Mouse (Mus musculus) fibroblast of lung, adult 2 months (primary cell): ENCODE measurements around the gene Lrrc45.
"Not testable (repeated sequence)": the region's sequence is repeated elsewhere in the genome, so short reads cannot be mapped to it uniquely, and the experiment has no call there.

Source experiments
- DNase-seq: peaks from one replicate; pipeline ENCODE4 v3.0.0-alpha.2; 2011; ENCODE audit warnings: low read depth

The Lrrc45 gene

DNA sequence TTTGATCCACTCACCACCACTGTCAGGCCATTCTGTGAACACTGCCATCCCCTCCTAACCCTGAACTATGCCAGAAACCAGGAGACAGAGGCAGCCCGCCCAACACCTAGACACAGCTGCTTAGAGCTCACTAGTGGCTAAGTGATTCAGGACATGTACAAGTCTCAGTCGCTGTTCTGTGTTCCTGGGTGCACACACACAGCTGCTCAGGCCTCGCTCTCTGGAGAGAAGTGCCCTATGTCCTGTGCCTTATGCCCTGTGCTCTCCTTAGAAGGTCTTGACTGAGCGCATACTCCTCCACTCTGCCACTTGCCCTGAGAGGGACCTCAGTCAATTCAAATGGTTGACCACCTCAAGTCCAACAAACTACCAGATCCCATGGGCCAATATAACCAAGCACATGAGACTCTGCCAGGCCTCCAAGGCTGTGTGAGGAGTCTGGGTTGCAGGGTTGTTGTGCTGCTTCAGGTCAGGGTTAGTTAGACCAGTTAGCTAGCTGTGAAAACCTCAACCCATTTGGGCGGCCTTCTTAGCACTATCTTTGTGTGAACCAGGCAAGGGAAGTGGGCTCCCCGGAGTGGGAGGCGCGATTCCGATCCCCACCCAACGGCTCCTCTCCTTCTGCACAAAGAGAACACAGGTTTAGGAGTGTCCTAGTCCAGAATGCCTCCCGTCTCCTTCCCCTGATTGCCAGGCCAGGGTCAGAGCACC lies 15.0 kb downstream of the Lrrc45 start:
- no peak for DNase-seq

DNA sequence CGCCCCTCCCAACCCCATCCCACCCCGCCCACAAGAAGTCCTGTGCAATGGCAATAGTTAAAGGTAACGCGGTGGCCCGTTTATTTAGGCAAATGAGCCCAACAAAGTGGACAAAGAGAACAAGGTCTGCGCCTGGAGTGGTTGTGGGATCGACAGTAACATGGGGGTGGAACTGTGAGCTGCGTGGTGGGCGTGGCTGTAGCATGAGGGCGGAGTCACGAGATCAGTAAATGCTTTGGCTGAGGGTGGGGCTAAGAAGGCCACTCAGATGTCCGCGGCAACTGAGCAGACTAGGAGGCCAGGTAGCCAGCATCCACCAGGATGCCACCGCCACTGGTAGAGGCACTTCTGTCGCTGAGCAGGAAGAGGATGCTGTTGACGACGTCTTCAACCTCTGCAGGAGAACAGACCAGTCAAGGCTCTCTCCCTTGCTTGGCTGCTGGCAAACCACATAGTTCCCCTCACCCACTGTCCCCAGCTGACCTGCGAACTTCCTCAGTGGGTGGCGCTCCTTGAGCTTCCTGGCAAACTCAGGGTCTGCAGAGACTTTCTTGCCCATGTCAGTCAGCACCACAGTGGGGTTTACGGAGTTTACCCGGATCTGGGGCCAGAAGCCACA lies 15.8 kb downstream of the Lrrc45 start:
- not testable (repeated sequence) for DNase-seq

GRCm38 (mm10) chr11:120730331-120730870 lies 16.7 kb downstream of the Lrrc45 start:
- DNase-seq: no peak

DNA sequence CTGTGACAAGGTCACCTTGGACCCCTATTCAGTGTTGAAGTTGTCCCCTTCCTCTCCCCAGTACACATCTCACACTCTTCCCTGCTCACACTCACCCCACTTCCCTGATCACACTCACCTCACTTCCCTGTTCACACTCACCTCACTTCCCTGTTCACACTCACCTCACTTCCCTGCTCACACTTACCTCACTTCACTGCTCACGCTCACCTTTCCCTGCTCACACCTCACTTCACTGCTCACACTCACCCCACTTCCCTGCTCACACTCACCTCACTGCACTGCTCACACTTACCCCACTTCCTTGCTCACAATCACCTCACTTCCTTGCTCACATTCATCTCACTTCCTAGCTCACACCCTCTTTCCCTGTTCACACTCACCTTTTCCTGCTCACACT lies 17.7 kb downstream of the Lrrc45 start:
- no peak for DNase-seq

DNA sequence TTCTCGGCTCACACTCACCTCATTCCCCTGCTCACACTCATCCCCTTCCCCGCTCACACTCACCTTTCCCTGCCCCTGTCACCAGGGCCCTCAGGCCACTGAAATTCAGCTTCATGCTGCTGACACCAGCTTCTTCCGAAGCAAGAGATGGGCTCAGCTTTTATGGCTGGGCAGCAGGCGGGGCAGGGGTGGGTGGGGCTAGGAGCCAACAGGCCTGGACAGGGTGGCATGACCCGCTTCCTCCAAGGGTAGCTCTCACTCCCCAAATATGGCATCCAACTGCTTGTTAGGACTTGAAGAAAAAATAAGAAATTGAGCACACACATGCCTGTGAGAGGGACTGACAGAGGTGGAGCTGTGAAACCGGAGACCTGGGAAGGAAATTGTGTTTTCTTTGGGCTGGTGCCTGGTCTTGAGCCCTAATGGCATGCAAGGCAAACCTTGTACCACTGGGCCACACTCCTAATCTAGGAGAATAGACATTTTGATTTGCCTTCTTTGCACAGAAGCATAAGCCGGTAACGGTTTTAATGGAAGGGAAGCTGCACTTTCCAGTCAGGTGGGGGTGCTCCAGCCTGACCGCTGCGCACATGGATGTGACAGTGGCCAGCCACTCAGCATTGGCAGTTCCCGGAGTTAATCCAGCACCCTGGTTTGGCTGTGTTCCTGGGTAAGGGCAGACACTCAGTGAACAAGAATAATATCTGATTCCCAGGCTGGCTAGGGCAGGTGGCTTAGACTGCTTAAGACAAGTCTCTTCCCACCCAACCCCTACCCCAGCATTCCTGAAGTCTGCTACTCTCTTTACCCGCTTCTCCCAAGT lies 18.3 kb downstream of the Lrrc45 start, which contains the start of gene Cbr2:
Gene Cbr2 (minus strand): TSS at position 257 of the 823 bp plus-strand sequence.
- peak; percentile 87 for DNase-seq

DNA sequence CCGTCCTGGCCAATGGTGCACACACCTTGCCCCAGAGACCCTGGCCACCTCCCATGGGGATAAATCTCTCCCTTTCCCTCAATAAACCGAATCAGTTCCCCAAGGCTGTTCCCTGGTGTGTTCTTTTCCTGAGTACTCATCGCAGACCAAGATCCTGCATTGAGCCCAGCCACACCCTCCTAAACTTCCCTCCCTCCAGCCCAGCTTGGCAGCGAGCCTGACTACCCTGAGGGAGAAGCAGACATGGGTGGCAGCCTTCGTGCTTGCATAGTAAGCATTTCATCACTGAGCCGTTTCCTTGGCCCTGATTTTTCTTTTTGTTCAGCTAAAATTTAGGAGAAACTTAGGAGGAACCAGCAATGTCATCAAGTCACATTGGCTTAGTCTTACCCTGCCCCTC lies 19.8 kb downstream of the Lrrc45 start:
- no peak for DNase-seq

DNA sequence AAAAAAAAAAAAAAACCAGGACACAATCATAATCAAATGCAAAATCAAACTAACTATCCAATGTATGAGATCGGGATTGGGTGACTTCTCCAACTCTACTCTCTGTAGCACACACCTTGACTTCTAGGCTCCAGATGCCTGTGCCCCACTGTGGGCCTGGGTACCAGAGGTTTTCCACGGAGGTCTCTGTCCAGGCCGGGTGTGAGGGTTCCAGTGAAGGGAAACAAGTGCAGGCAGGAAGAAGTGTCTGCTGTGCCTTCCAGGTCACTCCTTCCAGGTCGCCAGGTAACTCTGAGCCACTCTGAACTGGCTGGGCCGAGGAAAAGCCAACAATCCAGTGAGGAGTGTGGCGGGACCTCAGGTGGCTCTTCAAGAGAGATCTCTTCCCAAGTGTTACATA lies 22.7 kb downstream of the Lrrc45 start:
- DNase-seq: no peak

GRCm38 (mm10) chr11:120740981-120741380 lies 27.3 kb downstream of the Lrrc45 start:
- DNase-seq: no peak

GRCm38 (mm10) chr11:120744121-120744701 lies 30.5 kb downstream of the Lrrc45 start:
- DNase-seq: no peak

DNA sequence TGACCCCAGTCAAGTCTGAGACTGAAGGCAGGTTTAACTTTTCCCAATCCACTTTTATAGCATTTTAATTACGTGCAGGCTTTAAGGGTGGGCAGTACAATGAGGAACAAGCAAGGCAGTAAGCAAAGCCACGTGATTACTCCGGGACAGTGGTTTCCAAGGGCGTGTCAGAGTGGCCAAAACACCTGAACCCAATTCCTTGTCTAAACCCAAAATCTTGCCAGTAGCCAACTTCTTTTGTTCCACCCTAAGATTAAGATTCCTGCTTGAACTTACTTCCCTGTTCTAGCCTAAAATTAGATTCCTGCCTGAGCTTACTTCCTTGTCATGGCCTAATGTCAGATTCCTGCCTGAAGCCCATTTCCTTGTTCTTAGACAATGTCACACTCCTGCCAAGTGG lies 34.2 kb downstream of the Lrrc45 start:
- DNase-seq: no peak

DNA sequence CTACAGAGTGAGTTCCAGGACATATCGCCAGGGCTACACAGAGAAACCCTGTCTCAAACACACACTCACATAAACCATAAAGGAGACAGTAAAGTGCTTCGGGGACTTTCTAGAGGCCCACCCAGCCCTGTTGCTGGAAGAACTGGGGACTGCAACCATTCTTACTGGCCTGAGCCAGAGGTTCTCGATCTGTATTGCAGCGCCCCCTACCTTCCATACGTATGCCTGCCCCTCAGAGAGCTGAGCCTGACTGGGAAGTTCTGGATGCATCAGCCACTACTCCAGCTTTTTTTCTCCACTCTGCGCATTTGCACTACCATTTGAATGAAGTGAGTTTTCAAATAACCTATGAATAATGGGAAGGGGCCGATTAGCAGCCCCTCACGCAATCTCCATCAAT lies 35.7 kb downstream of the Lrrc45 start:
- DNase-seq: no peak

DNA sequence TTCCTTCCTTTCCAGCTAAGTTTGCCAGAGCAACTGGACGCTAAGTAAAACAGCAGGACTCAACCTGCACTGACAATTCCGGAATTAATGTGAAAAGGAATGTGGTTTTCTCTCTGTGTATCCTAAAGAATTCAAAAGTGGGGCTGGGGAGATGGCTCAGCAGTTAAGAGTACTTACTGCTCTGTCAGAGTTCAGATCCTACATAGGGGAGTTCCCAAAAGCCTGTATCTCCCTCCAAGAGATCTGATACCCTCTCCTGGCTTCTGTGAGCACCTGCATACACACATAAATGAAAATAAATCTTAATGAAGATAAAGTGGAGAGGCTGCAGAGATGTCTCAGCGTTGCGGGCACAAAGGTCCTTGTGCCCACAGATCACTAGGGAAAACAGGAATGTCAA lies 37.9 kb downstream of the Lrrc45 start:
- DNase-seq: no peak

GRCm38 (mm10) chr11:120760236-120760635 lies 46.5 kb downstream of the Lrrc45 start:
- DNase-seq: no peak

DNA sequence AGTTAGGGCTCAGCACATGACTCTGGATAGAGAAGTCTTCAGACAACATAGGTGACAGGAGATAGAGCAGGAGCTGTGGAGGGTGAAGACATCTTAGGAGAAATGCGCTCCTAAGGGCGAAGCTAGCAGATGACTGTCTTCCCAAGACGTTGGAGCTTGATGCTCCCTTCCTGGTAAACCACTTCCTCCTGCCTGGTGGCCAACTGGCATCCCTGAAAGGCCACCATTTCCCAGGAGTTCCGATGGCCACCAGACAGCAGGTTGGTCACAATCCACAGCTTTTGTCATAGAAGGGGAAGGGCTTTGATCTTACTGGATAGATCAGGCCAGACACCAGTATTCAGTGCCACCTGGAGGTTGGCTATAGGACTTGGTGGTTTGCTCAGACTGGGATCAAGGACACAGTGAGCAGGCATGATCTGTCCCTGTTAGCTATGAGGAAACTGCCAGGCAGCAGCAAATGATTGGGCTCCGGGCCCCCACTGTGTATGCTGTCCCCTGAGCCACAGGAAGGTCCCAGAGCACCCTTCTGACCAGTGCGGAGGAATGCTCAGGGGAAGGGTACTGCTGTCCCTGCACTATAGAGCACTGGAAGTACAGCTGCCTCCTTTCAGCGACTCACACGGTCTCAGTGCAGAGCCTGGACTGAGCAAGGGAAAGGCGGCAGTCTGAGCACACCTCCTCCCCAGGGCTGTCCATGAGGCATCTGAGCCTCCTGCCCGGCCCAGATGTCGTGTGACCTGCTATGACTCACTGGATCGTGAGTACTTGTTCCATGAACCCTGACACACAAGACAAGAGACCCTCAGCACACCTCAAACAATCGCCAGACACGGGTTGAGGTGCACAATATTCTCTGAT lies 48.3 kb downstream of the Lrrc45 start:
- DNase-seq: no peak

GRCm38 (mm10) chr11:120762672-120763041 lies 48.9 kb downstream of the Lrrc45 start, which contains the start of gene Hmga1b:
Gene Hmga1b, plus strand, starts transcription at chr11:120762794.
- DNase-seq: not testable (repeated sequence)

GRCm38 (mm10) chr11:120763121-120763999 lies 49.6 kb downstream of the Lrrc45 start:
- not testable (repeated sequence) for DNase-seq

DNA sequence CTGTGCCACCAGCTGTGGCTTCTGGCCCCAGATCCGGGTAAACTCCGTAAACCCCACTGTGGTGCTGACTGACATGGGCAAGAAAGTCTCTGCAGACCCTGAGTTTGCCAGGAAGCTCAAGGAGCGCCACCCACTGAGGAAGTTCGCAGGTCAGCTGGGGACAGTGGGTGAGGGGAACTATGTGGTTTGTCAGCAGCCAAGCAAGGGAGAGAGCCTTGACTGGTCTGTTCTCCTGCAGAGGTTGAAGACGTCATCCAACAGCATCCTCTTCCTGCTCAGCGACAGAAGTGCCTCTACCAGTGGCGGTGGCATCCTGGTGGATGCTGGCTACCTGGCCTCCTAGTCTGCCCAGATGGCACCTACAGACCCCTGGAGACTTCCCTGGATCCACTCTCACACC lies 53.3 kb downstream of the Lrrc45 start:
- DNase-seq: not testable (repeated sequence)

- DNase-seq: no peak
These were observed 54.5 kb downstream of the Lrrc45 start for GRCm38 (mm10) chr11:120768206-120768605.
